Mouse (Mus musculus) spleen, adult 18-20 months (tissue): Measurements from ENCODE around the gene Kif1c.

Source experiments
- DNase-seq, 2 experiments: peaks; one replicate each; pipeline ENCODE4 v3.0.0; 2022; ENCODE audit warnings: mixed read lengths in 2 of 2

Kif1c gene

DNA sequence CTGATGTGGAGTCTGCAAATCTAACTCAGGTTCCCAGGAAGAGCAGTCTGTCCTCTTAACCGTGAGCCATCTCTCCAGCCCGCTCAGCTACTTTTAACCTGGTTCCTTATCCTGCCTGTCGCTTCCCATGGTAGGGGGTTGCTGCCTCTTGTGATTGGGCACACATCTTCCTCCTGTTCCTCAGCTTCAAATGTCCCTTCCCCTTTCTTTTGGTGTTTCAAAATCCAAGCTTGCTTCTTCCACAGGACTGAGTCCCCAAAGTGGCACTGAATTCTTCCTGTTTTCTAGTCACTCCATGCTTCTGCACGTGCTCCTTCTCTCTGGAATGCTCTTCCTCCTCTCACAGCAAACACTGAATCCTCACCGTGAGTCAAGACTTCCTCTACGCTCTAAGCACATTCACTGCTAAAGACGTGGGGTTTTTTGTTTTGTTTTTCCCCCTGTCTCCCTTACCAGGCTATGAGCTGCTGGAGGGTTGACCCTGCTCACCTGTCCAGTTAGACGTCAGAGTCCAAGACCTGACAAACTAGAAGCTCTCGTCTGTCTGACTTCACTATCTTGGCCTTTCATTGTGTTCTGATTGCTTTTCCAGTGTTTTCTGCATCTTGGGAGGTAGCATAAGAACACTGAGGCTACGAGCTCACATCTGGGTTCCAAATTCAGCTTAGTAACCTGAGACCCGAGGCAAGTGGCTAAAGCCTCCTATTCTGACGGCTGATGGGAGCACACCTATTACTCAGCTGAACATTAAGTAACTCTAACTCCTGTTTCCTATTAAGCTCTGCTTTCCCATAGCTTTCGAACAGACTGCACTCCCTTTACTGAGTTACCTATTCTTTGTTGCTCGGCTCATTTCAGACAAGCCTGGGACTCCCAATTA lies 32.8 kb upstream of the Kif1c start:
- no peak for DNase-seq

DNA sequence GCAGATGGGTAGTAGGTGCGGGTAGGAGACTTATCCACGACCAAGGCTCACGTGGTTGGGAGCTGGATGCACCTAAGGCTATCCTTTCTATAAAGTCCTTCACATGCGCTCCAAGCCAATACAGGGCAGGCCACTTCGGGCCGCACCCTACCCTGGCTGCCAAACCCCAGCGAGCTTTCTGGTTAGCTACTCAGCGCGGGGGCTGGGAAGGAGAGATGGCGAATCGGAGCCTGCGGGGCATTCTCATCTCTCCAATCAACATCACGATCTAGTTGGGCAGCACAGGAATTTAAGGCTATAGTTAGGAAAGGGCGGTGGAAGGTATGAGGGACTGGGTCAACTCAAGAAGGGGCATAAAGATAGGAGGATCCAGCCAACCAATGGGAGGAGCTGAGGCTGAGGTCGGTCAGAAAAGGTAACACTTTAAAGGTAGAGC lies 32.0 kb upstream of the Kif1c start:
- DNase-seq = no peak

DNA sequence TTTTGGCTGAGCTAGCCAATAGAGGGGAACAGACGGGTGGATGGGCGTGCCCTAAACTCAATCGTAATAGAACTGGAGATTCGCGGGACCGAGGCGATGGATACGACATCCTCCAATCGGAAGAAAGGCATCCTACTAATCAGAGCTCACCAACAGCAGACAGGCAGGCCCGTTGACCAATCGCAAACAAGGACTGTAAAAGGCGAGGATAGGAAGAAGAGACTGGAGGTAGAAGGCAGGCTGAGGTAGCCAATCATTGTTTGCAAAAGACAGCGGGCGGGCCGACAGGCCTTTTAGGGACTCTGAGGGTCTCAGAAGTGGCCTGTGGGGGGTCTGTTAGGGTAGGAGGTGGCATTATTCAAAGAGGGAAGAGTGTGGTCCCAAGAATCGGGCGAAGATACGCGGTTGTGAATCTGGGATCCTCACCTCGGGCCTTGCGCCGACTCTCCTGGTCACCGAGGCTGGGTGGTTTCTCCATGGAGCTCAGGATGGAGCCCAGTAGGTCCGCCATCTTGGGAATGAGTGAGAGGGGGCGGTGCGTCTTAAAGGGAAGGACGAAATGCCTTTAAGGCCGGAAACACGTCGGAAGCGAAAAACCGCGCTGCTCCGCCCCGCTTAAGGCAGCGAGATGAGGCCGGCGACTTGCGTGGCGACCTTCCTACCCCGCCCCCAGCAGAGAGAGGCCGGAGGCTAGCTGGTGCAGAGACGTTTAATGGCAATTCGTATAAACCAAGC lies 31.4 kb upstream of the Kif1c start, which contains the start of gene Spag7:
TSS of gene Spag7 (minus strand) at position 646 of the 735 bp plus-strand sequence.
- peak; percentile 91 for DNase-seq

DNA sequence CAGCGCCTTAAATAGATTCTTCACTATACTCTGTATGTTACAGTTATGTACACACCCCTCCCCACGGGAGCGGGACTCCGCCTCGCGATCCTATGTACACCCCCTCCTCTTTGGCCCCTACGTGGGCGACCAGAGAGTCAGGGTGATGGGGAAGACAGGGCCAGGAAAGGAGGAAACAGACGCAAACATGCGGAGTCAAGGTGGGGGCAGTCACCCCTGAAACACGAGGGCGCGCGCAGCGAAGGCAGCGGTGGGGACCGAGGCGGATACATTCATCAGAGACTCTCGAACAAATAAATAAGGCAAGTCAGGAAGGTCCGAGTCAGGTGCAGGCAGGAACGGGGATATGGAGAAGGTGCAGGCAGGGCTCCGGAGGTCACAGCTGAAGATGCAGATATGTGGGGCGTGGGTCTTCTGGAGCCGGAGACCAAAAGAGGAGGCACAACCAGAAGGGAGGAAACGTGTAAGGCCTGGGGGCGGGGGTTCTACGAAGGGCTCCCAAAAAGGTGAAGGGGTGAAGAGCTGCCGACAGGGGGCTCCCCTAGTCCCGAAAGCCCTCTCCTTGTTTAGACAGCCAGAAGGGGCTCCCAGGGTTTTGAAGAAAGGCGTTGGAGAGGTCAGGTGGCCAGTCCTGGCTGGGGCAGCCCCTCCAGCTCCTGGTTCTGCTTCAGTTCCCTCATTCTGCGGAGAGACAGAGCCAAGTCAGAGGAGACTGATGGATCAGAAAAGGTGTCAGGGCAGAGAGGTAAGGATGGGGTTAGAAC lies 30.6 kb upstream of the Kif1c start:
- peak; percentile 80 to 86 for DNase-seq

- peak in 1 of 2 experiments; percentile 17 for DNase-seq
These were observed 29.9 kb upstream of the Kif1c start for GRCm38 (mm10) chr11:70670483-70670882.

- DNase-seq = no peak
These were observed 28.9 kb upstream of the Kif1c start for GRCm38 (mm10) chr11:70671333-70672047.

GRCm38 (mm10) chr11:70674014-70674413 lies 26.3 kb upstream of the Kif1c start:
- DNase-seq = no peak

GRCm38 (mm10) chr11:70674501-70674900 lies 25.8 kb upstream of the Kif1c start:
- DNase-seq = no peak

DNA sequence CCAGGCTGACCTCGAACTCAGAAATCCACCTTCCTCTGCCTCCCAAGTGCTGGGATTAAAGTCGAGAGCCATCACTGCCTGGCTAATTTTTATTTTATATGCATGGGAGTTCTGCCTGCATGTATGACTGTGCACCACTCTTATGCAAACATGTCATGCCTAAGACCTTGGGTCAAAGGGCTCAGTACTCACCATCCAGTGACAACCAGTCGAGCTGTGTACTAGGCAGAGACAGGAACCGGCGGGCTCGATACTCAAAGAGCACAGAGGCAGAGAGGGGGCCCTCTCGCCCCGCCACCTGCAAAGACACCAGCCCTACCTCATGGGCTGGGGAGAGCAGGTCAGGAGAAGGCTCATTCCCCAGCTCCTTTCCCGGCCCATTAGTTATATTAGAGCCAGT lies 22.3 kb upstream of the Kif1c start:
- no peak for DNase-seq

DNA sequence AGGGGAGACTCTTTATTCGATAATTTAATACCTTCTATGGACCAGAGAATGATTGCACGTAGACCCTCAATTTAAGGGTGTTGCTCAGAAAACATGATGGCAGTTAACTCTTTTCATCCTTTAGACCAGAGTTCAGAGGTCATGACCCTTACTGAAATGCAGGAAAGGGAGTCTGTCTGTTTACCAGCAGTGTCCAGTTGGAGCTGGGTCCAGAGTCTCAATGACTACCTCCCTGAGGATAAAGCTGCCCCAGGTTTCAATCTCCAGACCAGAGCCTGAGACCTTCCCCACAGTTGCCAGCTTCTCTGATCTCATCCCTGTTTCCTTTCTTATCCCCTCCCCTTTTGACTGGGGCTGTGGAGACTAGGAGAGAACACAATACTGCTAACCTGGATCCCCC lies 21.8 kb upstream of the Kif1c start:
- DNase-seq = no peak

- no peak for DNase-seq
These were observed 21.0 kb upstream of the Kif1c start for GRCm38 (mm10) chr11:70679361-70679760.

DNA sequence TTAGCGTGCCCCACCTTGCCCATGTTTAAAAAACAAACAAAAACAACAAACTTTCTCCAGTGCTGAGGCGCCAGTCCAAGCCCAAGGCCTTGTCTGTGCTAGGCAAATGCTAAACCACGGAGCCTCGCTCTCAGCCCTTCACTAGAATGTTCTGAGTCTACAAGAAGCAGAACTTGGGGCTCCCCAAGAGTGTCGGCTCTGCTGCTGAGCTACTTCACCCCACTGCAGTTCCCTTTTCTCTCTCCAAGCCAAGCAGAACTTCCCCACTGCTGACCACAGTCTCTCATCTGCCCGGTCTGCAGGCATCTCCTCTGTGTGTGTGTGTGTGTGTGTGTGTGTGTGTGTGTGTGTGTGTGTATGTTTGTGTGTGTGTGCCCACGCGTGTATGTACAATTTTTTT lies 20.5 kb upstream of the Kif1c start:
- DNase-seq = peak; percentile 44 to 56

DNA sequence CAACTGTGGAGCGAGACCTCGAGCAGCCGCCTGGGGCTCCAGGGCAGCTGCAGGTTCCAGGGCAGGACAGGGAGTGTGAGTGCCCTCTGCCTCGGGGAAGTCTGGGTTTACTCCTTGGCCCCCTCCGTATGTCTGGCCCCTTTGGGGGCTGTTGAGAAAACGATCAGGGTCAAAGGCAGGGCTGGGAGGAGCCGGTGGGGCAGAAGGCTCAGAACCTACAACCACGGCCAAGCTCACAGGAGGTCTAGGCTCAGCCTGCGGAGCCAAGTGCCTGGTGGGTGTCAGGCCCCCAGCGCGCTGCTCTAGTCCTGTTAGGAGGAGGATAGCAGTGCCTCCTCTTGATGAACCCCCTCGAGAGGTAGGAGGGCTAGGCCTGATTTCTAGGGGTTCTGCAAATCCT lies 19.2 kb upstream of the Kif1c start:
- DNase-seq = no peak

GRCm38 (mm10) chr11:70681897-70682581 lies 18.3 kb upstream of the Kif1c start:
- no peak for DNase-seq

DNA sequence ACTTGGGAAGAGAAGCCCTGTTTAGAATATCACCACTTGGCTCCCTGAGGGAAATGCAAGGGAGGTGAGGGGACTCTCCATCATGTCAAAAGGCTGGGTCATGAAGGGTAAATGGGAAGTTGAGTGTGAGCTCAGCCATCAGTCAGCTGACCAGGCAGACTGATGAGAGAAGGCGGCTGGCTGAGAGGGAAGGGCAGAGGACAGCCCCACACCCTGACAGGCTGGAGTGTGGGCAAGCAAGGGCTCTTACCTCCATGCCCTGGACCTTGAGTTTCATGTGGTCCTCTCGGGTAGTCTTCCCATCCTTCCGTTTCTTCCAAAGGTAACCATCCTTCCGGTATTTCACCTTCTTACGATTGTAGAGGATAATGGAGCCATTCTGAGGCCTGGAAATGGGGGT lies 16.7 kb upstream of the Kif1c start:
- DNase-seq = no peak

GRCm38 (mm10) chr11:70686901-70687566 lies 13.3 kb upstream of the Kif1c start:
- DNase-seq = no peak

GRCm38 (mm10) chr11:70687601-70688199 lies 12.6 kb upstream of the Kif1c start, which contains the start of gene Camta2:
TSS of gene Camta2 (minus strand) at chr11:70688105.
- peak; percentile 79 to 91 for DNase-seq

DNA sequence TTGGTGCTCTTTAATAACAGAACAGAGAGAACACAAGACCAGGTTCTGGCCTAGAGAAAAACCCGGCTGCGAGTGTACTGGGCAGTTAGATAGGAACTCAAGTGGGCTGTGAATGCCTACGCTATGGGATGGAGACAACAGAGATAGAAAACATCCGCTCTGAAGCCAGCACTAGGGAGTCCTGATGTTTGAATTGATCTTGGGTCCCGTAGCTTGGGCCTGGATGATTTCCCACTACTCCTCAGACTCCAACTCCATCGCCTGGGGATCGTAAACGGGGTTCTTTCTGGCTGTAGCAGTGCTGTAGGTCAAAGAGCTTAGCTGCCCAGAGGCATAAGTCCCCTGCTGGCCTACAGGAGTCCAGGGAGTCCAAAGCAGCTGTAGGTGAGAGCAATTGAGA lies 12.0 kb upstream of the Kif1c start:
- no peak for DNase-seq

DNA sequence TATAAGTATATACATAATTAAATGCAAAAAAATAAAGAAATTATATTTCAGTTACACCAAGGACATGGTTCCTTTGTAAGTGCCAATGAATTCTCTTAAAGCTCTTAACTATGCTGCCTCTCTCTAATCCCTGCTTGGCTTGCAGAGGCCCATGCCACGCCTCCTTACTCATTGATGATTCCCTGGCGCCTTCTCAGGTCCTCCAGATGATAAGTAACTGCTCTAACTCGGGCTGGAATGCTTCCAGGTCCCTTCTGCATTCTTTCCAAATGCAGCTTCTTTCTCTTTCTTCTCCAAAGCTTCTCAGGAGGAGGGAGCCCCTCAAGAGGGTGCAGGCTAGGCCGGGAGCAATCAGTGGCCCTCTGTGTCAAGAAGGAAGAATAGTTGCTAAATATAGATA lies 10.8 kb upstream of the Kif1c start:
- no peak for DNase-seq

GRCm38 (mm10) chr11:70693504-70693903 lies 6.8 kb upstream of the Kif1c start:
- DNase-seq = no peak

DNA sequence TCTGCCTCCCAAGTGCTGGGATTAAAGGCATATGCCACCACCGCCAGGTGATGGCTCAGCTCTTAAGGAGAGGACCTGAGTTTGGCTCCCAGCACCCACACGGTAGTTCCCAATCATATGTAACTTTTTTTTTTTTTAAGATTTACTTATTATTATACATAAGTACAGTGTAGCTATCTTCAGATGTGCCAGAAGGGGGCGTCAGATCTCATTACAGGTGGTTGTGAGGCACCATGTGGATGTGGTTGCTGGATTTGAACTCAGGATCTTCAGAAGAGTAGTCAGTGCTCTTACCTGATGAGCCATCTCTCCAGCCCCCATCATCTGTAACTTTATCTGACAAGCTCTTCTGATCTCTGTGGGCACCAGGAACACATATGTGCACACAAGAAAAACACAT lies 3.0 kb upstream of the Kif1c start:
- no peak for DNase-seq
